Mouse (Mus musculus) forebrain, embryonic 15.5 days (tissue): ENCODE data around the gene Gm13287. TPM values are rescaled to one million over a fixed set of nuclear protein-coding genes. Genes with fewer than 3 reads are reported as not detected.

Source experiments
- ATAC-seq: fragments of 200-750 bp; cut with Nextera tagmentation; replicated peaks from 2 replicates; pipeline ENCODE4 v1.8.0; 2017; ENCODE audit warnings: mild to moderate bottlenecking, moderate TSS enrichment, moderate library complexity
- H3K27ac ChIP-seq: fragments of 300-500 bp; sonication (generic); replicated peaks from 2 replicates; pipeline ENCODE4 v1.5.1; 2015; ENCODE audit warnings: mild to moderate bottlenecking, inconsistent platforms
- H3K27me3 ChIP-seq: fragments of 300-500 bp; sonication (generic); 2 replicates; pipeline ENCODE4 v1.6.1; 2015; ENCODE audit warnings: inconsistent platforms
- H3K36me3 ChIP-seq: fragments of 300-500 bp; sonication (generic); 2 replicates; pipeline ENCODE4 v1.6.1; 2015; ENCODE audit warnings: mild to moderate bottlenecking, inconsistent platforms
- H3K4me1 ChIP-seq: fragments of 300-500 bp; sonication (generic); 2 replicates; pipeline ENCODE4 v1.6.1; 2015; ENCODE audit warnings: inconsistent platforms
- H3K4me2 ChIP-seq: fragments of 300-500 bp; sonication (generic); replicated peaks from 2 replicates; pipeline ENCODE4 v1.6.1; 2015; ENCODE audit warnings: mild to moderate bottlenecking, inconsistent platforms
- H3K4me3 ChIP-seq: fragments of 300-500 bp; sonication (generic); 2 replicates; pipeline ENCODE4 v1.5.1; 2015; ENCODE audit warnings: mild to moderate bottlenecking, inconsistent platforms
- H3K9ac ChIP-seq: fragments of 300-500 bp; sonication (generic); replicated peaks from 2 replicates; pipeline ENCODE4 v1.6.1; 2015; ENCODE audit warnings: mild to moderate bottlenecking, inconsistent platforms
- H3K9me3 ChIP-seq: fragments of 300-500 bp; sonication (generic); 2 replicates; pipeline ENCODE4 v1.6.1; 2016; ENCODE audit warnings: inconsistent platforms
- WGBS: fragments of 180-500 bp; shearing (Covaris S2); methylation state at CpG from one replicate; pipeline ENCODE4 v1.1.7; 2015; ENCODE audit warnings: mixed read lengths; 5-methylcytosine and 5-hydroxymethylcytosine counted together
- polyA plus RNA-seq: library from polyadenylated mRNA; unstranded; fragments of >200 nt; fragmentation: Nextera tagmentation; extraction: Ambion mirVana; gene quantifications from 2 replicates; pipeline ENCODE4 v1.2.1, GENCODE M21; 2015

Gene Gm13287
- polyA plus RNA-seq, 1 experiment from 2014 or later: not detected

GRCm38 (mm10) chr4:88851026-88851763 is 48.1 kb downstream of the Gm13287 start:
- H3K36me3 ChIP-seq: no peaks in the 10 kb centered on the region
- H3K4me2 ChIP-seq: no peak overlapping the region
- no peaks in the 10 kb centered on the region for H3K9me3 ChIP-seq
- peak; percentile 63; the same call in 1 of the 2 replicates for ATAC-seq
- H3K9ac ChIP-seq: no peak overlapping the region
- H3K4me1 ChIP-seq: no peaks in the 10 kb centered on the region
- no peak overlapping the region for H3K4me3 ChIP-seq
- H3K27me3 ChIP-seq: no peaks in the 10 kb centered on the region
- no peak overlapping the region for H3K27ac ChIP-seq
- WGBS: 10% methylated on average over 4 of the region's 4 CpGs

Other genes starting within 250 kb of the Gm13287 start
- gene Ifna15, start 245.0 kb upstream of the Gm13287 start, polyA plus RNA-seq: not detected in 2 replicates
- not detected in 2 replicates for gene Ifna14, start 231.5 kb upstream of the Gm13287 start, polyA plus RNA-seq
- not detected in 2 replicates for gene Ifna9, start 210.9 kb upstream of the Gm13287 start, polyA plus RNA-seq
- not detected in 2 replicates for gene Ifna12, start 199.9 kb upstream of the Gm13287 start, polyA plus RNA-seq
- not detected in 2 replicates for gene C87499, start 168.8 kb upstream of the Gm13287 start, polyA plus RNA-seq
- not detected in 2 replicates for gene Ifna13, start 158.8 kb upstream of the Gm13287 start, polyA plus RNA-seq
- gene Ifna16, start 126.3 kb upstream of the Gm13287 start, polyA plus RNA-seq: not detected in 2 replicates
- not detected in 2 replicates for gene Ifna2, start 119.3 kb upstream of the Gm13287 start, polyA plus RNA-seq
- not detected in 2 replicates for gene Ifnab, start 111.9 kb upstream of the Gm13287 start, polyA plus RNA-seq
- gene Gm26566, start 81.4 kb upstream of the Gm13287 start, polyA plus RNA-seq: 1.6 and 2.3 TPM in 2 replicates
- 117 and 128 TPM in 2 replicates for gene Klhl9, start 80.8 kb upstream of the Gm13287 start, polyA plus RNA-seq
- not detected in 2 replicates for gene Gm13271, start 48.4 kb upstream of the Gm13287 start, polyA plus RNA-seq
- gene Gm13283, start 43.1 kb upstream of the Gm13287 start, polyA plus RNA-seq: 0.14 TPM in 1 of 2 replicates, not detected in the other
- gene Gm13290, start 29.4 kb upstream of the Gm13287 start, polyA plus RNA-seq: not detected in 2 replicates
- not detected in 2 replicates for gene Gm13289, start 26.3 kb upstream of the Gm13287 start, polyA plus RNA-seq
- gene Gm13272, start 23.4 kb upstream of the Gm13287 start, polyA plus RNA-seq: not detected in 2 replicates
- gene Ifnz, start 21.1 kb upstream of the Gm13287 start, polyA plus RNA-seq: 0.20 TPM in 1 of 2 replicates, not detected in the other
- not detected in 2 replicates for gene Gm13276, start 17.5 kb upstream of the Gm13287 start, polyA plus RNA-seq
- gene Gm13277, start 14.6 kb upstream of the Gm13287 start, polyA plus RNA-seq: not detected in 2 replicates
- not detected in 2 replicates for gene Gm13278, start 11.7 kb upstream of the Gm13287 start, polyA plus RNA-seq
- gene Gm13275, start 8.8 kb upstream of the Gm13287 start, polyA plus RNA-seq: not detected in 2 replicates
- not detected in 2 replicates for gene Gm13279, start 5.9 kb upstream of the Gm13287 start, polyA plus RNA-seq
- gene Gm13285, start 3.6 kb upstream of the Gm13287 start, polyA plus RNA-seq: not detected in 2 replicates
- gene Gm13288, start 2.3 kb downstream of the Gm13287 start, polyA plus RNA-seq: not detected in 2 replicates
- gene Ifna7, start 13.0 kb downstream of the Gm13287 start, polyA plus RNA-seq: not detected in 2 replicates
- gene Ifna11, start 16.7 kb downstream of the Gm13287 start, polyA plus RNA-seq: not detected in 2 replicates
- not detected in 2 replicates for gene Ifna6, start 24.2 kb downstream of the Gm13287 start, polyA plus RNA-seq
- not detected in 2 replicates for gene Ifna5, start 32.3 kb downstream of the Gm13287 start, polyA plus RNA-seq
- not detected in 2 replicates for gene Ifna4, start 38.6 kb downstream of the Gm13287 start, polyA plus RNA-seq
- not detected in 2 replicates for gene Ifna1, start 46.8 kb downstream of the Gm13287 start, polyA plus RNA-seq
- not detected in 2 replicates for gene Ifne, start 76.9 kb downstream of the Gm13287 start, polyA plus RNA-seq